In genomic region chr9:35024591-35025496, GRCm38 (mm10) we compare ENCODE assay signal across 9 mouse cellular contexts.
DNase-seq lines count a peak whose midpoint lies in the region; ATAC-seq and TF ChIP-seq lines count a peak whose summit lies in the region.
"Had no signal": no experiment of that assay in that cellular context is flagged by ENCODE, and none has a peak within 500 bp of the region (broad histone marks: within the 10 kb centered on the region; RNA-seq: fewer than 3 reads in every experiment).

No protein-coding gene starts in this region.

- TF ChIP-seq CTCF in E14TG2a.4 (conservative IDR thresholded peaks at IDR 0.05; ENCODE audit: low read length): no peak
- no peak for TF ChIP-seq CTCF in brain, embryonic 14.5 days (IDR thresholded peaks at IDR 0.05; ENCODE audit: borderline replicate concordance, extremely low read depth, insufficient read depth, insufficient read length)

- 6% methylated on average over 25 of the region's 25 CpGs for WGBS in hindbrain, embryonic 14.5 days
- 2% methylated on average over 23 of the region's 25 CpGs for WGBS in midbrain, embryonic 11.5 days

- peaks cover 15% of the 10 kb centered on the region for H3K4me1 ChIP-seq in E14TG2a.4 (replicated peaks; ENCODE audit: low read depth, low read length)
- H3K4me1 ChIP-seq in hindbrain, embryonic 14.5 days (replicated peaks; ENCODE audit: control insufficient read depth, insufficient read depth, low read length): peaks cover 9% of the 10 kb centered on the region; the same call in 1 of the 2 replicates
- 0 out of 2 replicates have a peak, but pooled peaks cover 2% of the 10 kb centered on the region for H3K4me1 ChIP-seq in midbrain, embryonic 11.5 days (ENCODE audit: control insufficient read depth, insufficient read depth, low read length)

- TF ChIP-seq POLR2A in brain, embryonic 14.5 days (IDR thresholded peaks at IDR 0.05; ENCODE audit: borderline replicate concordance, extremely low read depth, insufficient read depth, insufficient read length, poor library complexity, severe bottlenecking): no peak

- H3K36me3 ChIP-seq in E14TG2a.4 (ENCODE audit: insufficient read depth, low read length): no peaks in the 10 kb centered on the region
- H3K36me3 ChIP-seq in hindbrain, embryonic 14.5 days (replicated peaks; ENCODE audit: control insufficient read depth, insufficient read depth): no peaks in the 10 kb centered on the region
- H3K36me3 ChIP-seq in midbrain, embryonic 11.5 days (ENCODE audit: control insufficient read depth, insufficient read depth, low read length): no peaks in the 10 kb centered on the region

- peak overlapping the region; percentile 44 for H3K4me2 ChIP-seq in hindbrain, embryonic 14.5 days (replicated peaks)
- H3K4me2 ChIP-seq in midbrain, embryonic 11.5 days: peak overlapping the region; percentile 68

- H3K27ac ChIP-seq in hindbrain, embryonic 14.5 days: no peak overlapping the region
- no peak overlapping the region for H3K27ac ChIP-seq in midbrain, embryonic 11.5 days (ENCODE audit: low read depth, low read length)
- H3K27ac ChIP-seq: left cerebral cortex, adult 2 months had no signal

- peak; percentile 33; the same call in 1 of the 2 replicates for ATAC-seq in hindbrain, embryonic 14.5 days (ENCODE audit: low FRiP score)
- ATAC-seq in midbrain, embryonic 11.5 days (ENCODE audit: low FRiP score): peak; percentile 73

- peak overlapping the region; percentile 38 for H3K9ac ChIP-seq in hindbrain, embryonic 14.5 days
- peak overlapping the region; percentile 62 for H3K9ac ChIP-seq in midbrain, embryonic 11.5 days (ENCODE audit: low read length)

- peaks cover 26% of the 10 kb centered on the region for H3K27me3 ChIP-seq in E14TG2a.4 (ENCODE audit: insufficient read depth, low read length)
- H3K27me3 ChIP-seq in hindbrain, embryonic 14.5 days (ENCODE audit: control insufficient read depth, insufficient read depth, low read length): no peaks in the 10 kb centered on the region
- H3K27me3 ChIP-seq in midbrain, embryonic 11.5 days (ENCODE audit: control insufficient read depth, insufficient read depth, low read length): 0 out of 2 replicates have a peak, but pooled peaks cover 2% of the 10 kb centered on the region

- H3K9me3 ChIP-seq in E14TG2a.4 (ENCODE audit: low read length): no peaks in the 10 kb centered on the region
- no peaks in the 10 kb centered on the region for H3K9me3 ChIP-seq in hindbrain, embryonic 14.5 days (ENCODE audit: control insufficient read depth, low read length)
- no peaks in the 10 kb centered on the region for H3K9me3 ChIP-seq in midbrain, embryonic 11.5 days (ENCODE audit: control insufficient read depth, low read length)

- H3K4me3 ChIP-seq in E14TG2a.4 (replicated peaks; ENCODE audit: low read length): peak overlapping the region; percentile 68
- peak overlapping the region; percentile 18 for H3K4me3 ChIP-seq in hindbrain, embryonic 14.5 days (replicated peaks; ENCODE audit: low read length)
- H3K4me3 ChIP-seq in midbrain, embryonic 11.5 days (ENCODE audit: low read depth, low read length): peak overlapping the region; percentile 32
- H3K4me3 ChIP-seq: left cerebral cortex, adult 2 months had no signal

- DNase-seq in brain, embryonic 14.5 days (ENCODE audit: low read depth): peak; percentile 17
- no peak for DNase-seq in hindbrain, embryonic 14.5 days (ENCODE audit: low spot score)
- peak; percentile 93 for DNase-seq in midbrain, embryonic 11.5 days (ENCODE audit: low spot score, missing footprints)
- no peak for DNase-seq in layer of hippocampus, adult 9-11 months
- no peak for DNase-seq in gastrocnemius, postnatal 14 days
- no peak for DNase-seq in cerebellum, adult 9-10 months
- DNase-seq: thymus, postnatal 4 days had no signal

- intact Hi-C loops in gastrocnemius, postnatal 14 days (cut with DNase I; ENCODE audit: low total_unique reads): no loop called here

Comparison
In these comparisons a context has a peak if more than half of its experiments do, and no peak if none do; other contexts are left out.
1. H3K4me3 ChIP-seq: peak in every context shown above with its lines; median percentile 68 in E14TG2a.4; 32 in midbrain, embryonic 11.5 days; 18 in hindbrain, embryonic 14.5 days.
2. DNase-seq: peak in brain, embryonic 14.5 days (single experiment) and midbrain, embryonic 11.5 days (single experiment); none in hindbrain, embryonic 14.5 days (single experiment), layer of hippocampus, adult 9-11 months (single experiment), gastrocnemius, postnatal 14 days (single experiment) and cerebellum, adult 9-10 months (single experiment).